Mouse (Mus musculus) 416B (cell line): ENCODE measurements around the gene Hepacam.

Experiments
- DNase-seq: peaks from one replicate; pipeline ENCODE4 v3.0.0; 2011; ENCODE audit warnings: low read depth

The Hepacam gene

GRCm38 (mm10) chr9:37367301-37368080, at the start of gene Hepacam:
Hepacam (plus strand) TSS chr9:37367351.
- DNase-seq: no peak

GRCm38 (mm10) chr9:37329456-37329855, 37.7 kb upstream of the Hepacam start:
- peak; percentile 65 for DNase-seq

- peak; percentile 41 for DNase-seq
These were observed 21.7 kb upstream of the Hepacam start for GRCm38 (mm10) chr9:37345406-37345805.

GRCm38 (mm10) chr9:37347184-37347987, 19.8 kb upstream of the Hepacam start:
- peak; percentile 58 for DNase-seq

- DNase-seq: peak; percentile 98
These were observed 19.0 kb upstream of the Hepacam start, which contains the start of gene Ccdc15 for GRCm38 (mm10) chr9:37347988-37348642. Ccdc15 (minus strand) TSS chr9:37348432.

GRCm38 (mm10) chr9:37349050-37349449, 18.1 kb upstream of the Hepacam start:
- DNase-seq: no peak

GRCm38 (mm10) chr9:37351266-37351665, 15.9 kb upstream of the Hepacam start:
- DNase-seq: no peak

- peak; percentile 70 for DNase-seq
These were observed 12.7 kb upstream of the Hepacam start for GRCm38 (mm10) chr9:37354485-37354884.

- no peak for DNase-seq
These were observed 8.3 kb upstream of the Hepacam start for GRCm38 (mm10) chr9:37358713-37359330.

GRCm38 (mm10) chr9:37359331-37360220, 7.6 kb upstream of the Hepacam start:
- no peak for DNase-seq

GRCm38 (mm10) chr9:37362084-37362483, 5.1 kb upstream of the Hepacam start:
- DNase-seq: no peak

- DNase-seq: no peak
These were observed 4.3 kb upstream of the Hepacam start for GRCm38 (mm10) chr9:37362881-37363280.

GRCm38 (mm10) chr9:37363551-37363950, 3.6 kb upstream of the Hepacam start:
- DNase-seq: no peak

- DNase-seq: no peak
These were observed 2.8 kb upstream of the Hepacam start for GRCm38 (mm10) chr9:37364392-37364791.

GRCm38 (mm10) chr9:37365706-37366105, 1.4 kb upstream of the Hepacam start:
- DNase-seq: no peak

- no peak for DNase-seq
These were observed 1.1 kb downstream of the Hepacam start for GRCm38 (mm10) chr9:37368081-37368830.

GRCm38 (mm10) chr9:37368860-37369259, 1.7 kb downstream of the Hepacam start:
- no peak for DNase-seq

GRCm38 (mm10) chr9:37371232-37371801, 4.2 kb downstream of the Hepacam start:
- no peak for DNase-seq

- peak; percentile 14 for DNase-seq
These were observed 8.6 kb downstream of the Hepacam start for GRCm38 (mm10) chr9:37375718-37376117.

GRCm38 (mm10) chr9:37383161-37383560, 16.0 kb downstream of the Hepacam start:
- no peak for DNase-seq
